Mouse (Mus musculus) spleen, adult 2 months (tissue): ENCODE data around the gene F7.

Experiments used
- CTCF ChIP-seq: fragments of 200-500 bp; IDR thresholded peaks from 2 replicates; pipeline ENCODE4 v1.5.1; 2011; ENCODE audit warnings: mild to moderate bottlenecking, inconsistent platforms; ENCODE audit not compliant: insufficient read depth, insufficient read length, insufficient replicate concordance; ENCODE audit errors: extremely low read depth
- POLR2A ChIP-seq: fragments of 200-500 bp; IDR thresholded peaks from 2 replicates; pipeline ENCODE4 v1.6.1; 2011; ENCODE audit warnings: low read depth, low read length, inconsistent platforms

GRCm38 (mm10) chr8:12985259-12985658 is 40.6 kb upstream of the F7 start:
- TF ChIP-seq CTCF (no peak), POLR2A (no peak)
